Mouse (Mus musculus): Measurements from ENCODE around the gene Lect2. TPM values are rescaled to one million over a fixed set of nuclear protein-coding genes. Genes with fewer than 3 reads are reported as not detected.

The Lect2 gene
- polyA plus RNA-seq, 1 experiment from 2014 or later: not detected

DNA sequence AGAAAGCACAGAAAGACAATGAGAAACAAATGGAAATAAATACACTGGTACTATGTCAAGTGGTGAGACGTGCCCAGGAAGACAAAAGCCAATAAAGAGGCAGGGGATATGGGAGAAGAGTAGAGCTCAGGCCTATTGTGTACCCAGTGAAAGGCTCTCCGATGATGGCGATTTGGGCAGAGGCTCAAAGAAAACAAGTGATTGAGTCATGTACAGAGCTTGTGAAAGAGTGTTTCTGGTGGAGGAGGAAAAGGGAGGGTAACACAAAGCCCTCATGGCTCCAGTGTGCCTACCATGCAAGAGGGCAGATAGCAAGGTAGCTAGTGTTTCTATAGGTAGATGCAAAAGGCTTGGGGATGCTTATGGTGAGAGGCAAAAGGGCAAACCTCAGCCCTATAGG, 53.9 kb downstream of the Lect2 start:
- no peak overlapping the region for H3K27ac ChIP-seq
- H3K36me3 ChIP-seq: no peaks in the 10 kb centered on the region
- H3K4me3 ChIP-seq: no peak overlapping the region
- H3K9ac ChIP-seq: no peak overlapping the region
- no peak for ATAC-seq (ENCODE audit: low FRiP score, low read depth)
- WGBS: 33% methylated on average over 3 of the region's 3 CpGs
- no peaks in the 10 kb centered on the region for H3K27me3 ChIP-seq (replicated peaks)
- no peaks in the 10 kb centered on the region for H3K9me3 ChIP-seq
- no peaks in the 10 kb centered on the region for H3K4me1 ChIP-seq
- no peak overlapping the region for H3K4me2 ChIP-seq (replicated peaks)

Other genes with a start within 250 kb of the Lect2 start
- not detected in 2 replicates for gene Gm3045, start 121.9 kb downstream of the Lect2 start, polyA plus RNA-seq (2016; fragmentation: Nextera tagmentation; extraction: Ambion mirVana)
- gene Slc25a48, start 110.1 kb downstream of the Lect2 start, polyA plus RNA-seq (2016; fragmentation: Nextera tagmentation; extraction: Ambion mirVana): not detected in 2 replicates
- not detected in 2 replicates for gene Il9, start 66.3 kb downstream of the Lect2 start, polyA plus RNA-seq (2016; fragmentation: Nextera tagmentation; extraction: Ambion mirVana)
- 3.6 and 4.1 TPM in 2 replicates for gene Fbxl21, start 26.0 kb downstream of the Lect2 start, polyA plus RNA-seq (2016; fragmentation: Nextera tagmentation; extraction: Ambion mirVana)
- 38.8 and 39.9 TPM in 2 replicates for gene Tgfbi, start 61.0 kb upstream of the Lect2 start, polyA plus RNA-seq (2016; fragmentation: Nextera tagmentation; extraction: Ambion mirVana)
- 37.0 and 37.2 TPM in 2 replicates for gene Smad5, start 154.5 kb upstream of the Lect2 start, polyA plus RNA-seq (2016; fragmentation: Nextera tagmentation; extraction: Ambion mirVana)
- gene Gm45623, start 205.3 kb upstream of the Lect2 start, polyA plus RNA-seq (2016; fragmentation: Nextera tagmentation; extraction: Ambion mirVana): 0.13 and 0.14 TPM in 2 replicates

Measured in neural tube, embryonic 12.5 days (tissue).